Mouse (Mus musculus): ENCODE data around the gene Fbxl8. TPM values are rescaled to one million over a fixed set of nuclear protein-coding genes. Genes with fewer than 3 reads are reported as not detected.
A peak's percentile ranks its signal among the peaks of the same experiment; 100 is the strongest.

Fbxl8 gene
- polyA plus RNA-seq, 1 experiment, result 0.27 TPM

DNA sequence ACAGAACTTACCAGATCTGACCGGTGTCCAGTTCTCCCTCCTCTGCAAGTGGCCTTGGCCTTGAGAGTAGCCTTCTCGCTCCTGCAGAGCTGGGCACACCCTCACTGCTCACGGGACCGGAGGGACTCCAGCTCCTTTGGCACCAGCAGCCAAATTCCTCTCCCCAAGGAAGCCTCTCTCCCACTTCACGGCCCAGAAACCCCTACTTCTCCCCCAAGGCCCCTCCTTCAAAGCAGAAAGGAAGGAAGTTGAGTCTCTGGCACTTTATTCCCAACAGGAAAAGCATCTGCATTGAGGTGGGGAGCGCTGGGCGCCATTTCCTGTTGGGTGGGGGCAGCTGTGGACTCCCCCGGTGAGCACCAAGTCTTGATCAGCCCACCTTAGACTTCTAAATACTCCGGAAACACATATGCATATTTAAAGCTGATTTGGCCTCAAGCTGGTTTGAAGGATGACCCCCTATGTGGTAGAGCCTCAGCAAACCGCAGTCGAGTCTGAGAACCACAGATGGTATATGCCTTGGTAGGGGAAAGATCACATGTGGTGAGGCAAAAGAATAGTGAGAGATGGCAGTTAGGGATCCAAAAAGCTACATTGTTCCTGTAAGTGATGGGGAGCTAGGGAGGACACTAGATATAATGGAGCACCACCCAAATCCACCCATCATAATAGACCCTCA, 31.6 kb downstream of the Fbxl8 start, which contains the start of gene Exoc3l:
Gene Exoc3l (minus strand): TSS at position 207 of the 679 bp plus-strand sequence.
- H3K4me1 ChIP-seq (ENCODE audit: control insufficient read depth), result peaks cover 55% of the 10 kb centered on the region
- H3K4me3 ChIP-seq (replicated peaks), result peak within 1 kb of the TSS; percentile 67
- peaks cover 41% of the 10 kb centered on the region for H3K36me3 ChIP-seq (ENCODE audit: control insufficient read depth)
- no peaks in the 10 kb centered on the region for H3K9me3 ChIP-seq (ENCODE audit: control insufficient read depth, low read length)
- peaks cover 5% of the 10 kb centered on the region for H3K27me3 ChIP-seq (ENCODE audit: control insufficient read depth)
- no peak for TF ChIP-seq GATA1 (IDR thresholded peaks at IDR 0.05; ENCODE audit: low read length)
- TF ChIP-seq TAL1 (IDR thresholded peaks at IDR 0.05; ENCODE audit: low read length), result no peak

DNA sequence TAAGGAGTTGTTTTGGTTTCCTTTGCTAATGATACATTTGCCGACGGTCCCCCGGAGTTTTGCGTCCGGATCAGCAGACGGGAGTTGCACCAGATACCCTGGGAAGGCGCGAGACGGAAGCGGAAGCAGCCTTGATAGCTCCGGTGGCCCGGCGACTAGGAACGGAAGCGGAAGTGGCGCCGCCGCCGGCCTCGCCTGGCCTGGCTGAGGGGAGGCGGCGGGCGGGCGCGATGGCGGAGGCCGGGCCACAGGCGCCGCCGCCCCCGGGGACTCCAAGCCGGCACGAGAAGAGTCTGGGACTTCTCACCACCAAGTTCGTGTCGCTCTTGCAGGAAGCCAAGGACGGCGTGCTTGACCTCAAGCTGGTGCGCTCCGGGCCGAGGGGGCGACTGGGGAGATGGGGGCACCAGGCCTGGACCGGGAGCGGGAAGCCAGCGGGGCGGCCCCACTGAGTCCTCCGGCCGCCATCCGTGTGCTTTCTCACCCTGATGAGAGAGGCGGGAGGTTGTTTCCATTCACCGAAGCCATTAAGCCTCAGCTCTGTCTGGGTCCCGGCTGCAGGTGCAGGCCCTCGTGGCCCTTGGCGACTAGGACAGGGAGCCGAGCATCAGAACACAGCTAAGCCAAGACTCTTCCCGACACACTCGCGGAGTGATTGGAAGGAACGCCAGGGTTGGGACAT, 33.2 kb downstream of the Fbxl8 start, which contains the start of gene E2f4:
Gene E2f4 (plus strand): TSS at position 153 of the 682 bp plus-strand sequence.
- peaks cover 5% of the 10 kb centered on the region for H3K27me3 ChIP-seq (ENCODE audit: control insufficient read depth)
- H3K9me3 ChIP-seq (ENCODE audit: control insufficient read depth, low read length), result no peaks in the 10 kb centered on the region
- peak within 1 kb of the TSS; percentile 67 for H3K4me3 ChIP-seq (replicated peaks)
- TF ChIP-seq GATA1 (IDR thresholded peaks at IDR 0.05; ENCODE audit: low read length) (no peak), TAL1 (IDR thresholded peaks at IDR 0.05; ENCODE audit: low read length) (no peak)
- H3K4me1 ChIP-seq (ENCODE audit: control insufficient read depth), result peaks cover 68% of the 10 kb centered on the region
- H3K36me3 ChIP-seq (ENCODE audit: control insufficient read depth), result peaks cover 57% of the 10 kb centered on the region

DNA sequence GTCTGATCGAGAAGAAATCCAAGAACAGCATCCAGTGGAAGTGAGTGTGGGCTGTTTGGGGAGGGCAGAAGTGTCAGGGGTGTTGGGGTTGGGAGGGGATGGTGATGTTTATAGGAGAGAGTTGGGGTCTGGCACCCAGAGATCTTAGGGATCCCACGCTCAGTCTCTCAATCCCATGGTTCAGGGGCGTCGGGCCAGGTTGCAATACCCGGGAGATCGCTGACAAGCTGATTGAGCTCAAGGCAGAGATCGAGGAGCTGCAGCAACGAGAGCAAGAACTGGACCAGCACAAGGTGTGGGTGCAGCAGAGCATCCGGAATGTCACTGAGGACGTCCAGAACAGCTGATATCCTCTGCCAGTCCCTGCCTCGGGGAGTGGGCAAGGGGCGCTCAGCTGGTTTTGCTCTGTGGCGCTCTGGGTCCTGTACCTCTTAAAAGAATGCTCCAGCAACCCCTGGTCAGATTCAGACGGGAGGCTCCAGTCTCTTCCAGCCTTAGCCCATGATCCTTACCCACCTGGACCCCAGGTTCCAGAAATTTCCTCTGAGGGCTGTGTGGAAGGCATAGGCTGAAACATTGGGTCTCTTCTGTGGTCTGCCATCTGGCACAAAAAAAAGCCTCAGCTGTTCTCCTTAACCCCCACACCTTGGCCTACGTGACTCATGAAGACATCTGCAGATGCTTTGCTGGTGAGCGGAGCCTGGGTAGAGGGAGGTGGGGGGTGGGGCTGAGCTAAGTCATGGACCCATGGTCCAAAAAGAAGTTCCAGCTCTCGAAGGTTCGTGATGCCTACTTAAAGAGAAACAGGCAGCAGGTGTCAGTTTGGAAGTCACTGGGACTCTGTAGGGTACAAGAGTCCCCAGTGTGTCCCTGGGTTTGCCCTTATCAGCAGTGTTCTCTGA, 34.2 kb downstream of the Fbxl8 start:
- Histone ChIP-seq H3K36me3 (ENCODE audit: control insufficient read depth) (peaks cover 67% of the 10 kb centered on the region), H3K9me3 (ENCODE audit: control insufficient read depth, low read length) (no peaks in the 10 kb centered on the region), H3K4me1 (ENCODE audit: control insufficient read depth) (peaks cover 77% of the 10 kb centered on the region), H3K27me3 (ENCODE audit: control insufficient read depth) (no peaks in the 10 kb centered on the region; the same call in 1 of the 2 replicates), H3K4me3 (replicated peaks) (peak overlapping the region; percentile 67)
- TF ChIP-seq TAL1 (IDR thresholded peaks at IDR 0.05; ENCODE audit: low read length), result no peak
- TF ChIP-seq GATA1 (IDR thresholded peaks at IDR 0.05; ENCODE audit: low read length), result 0 out of 2 replicates have a peak, but pooled peaks have one; percentile 15

DNA sequence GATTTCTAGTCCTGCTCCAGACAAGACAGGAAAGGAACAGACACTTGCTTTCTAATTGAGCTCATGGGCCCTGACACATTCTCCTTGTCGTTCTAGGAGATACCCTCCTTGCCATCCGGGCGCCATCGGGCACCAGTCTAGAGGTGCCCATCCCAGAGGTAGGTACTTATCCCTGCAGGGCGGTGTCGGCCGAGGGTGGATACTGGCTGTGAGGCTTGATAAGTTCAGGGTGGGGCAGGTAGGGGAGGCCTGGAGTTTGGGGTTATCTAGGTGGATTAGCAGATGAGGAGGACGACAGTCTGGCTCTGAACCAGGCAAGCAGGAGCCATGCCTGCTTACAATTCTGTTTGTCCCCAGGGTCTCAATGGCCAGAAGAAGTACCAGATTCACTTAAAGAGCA, 35.5 kb downstream of the Fbxl8 start:
- Histone ChIP-seq H3K27me3 (ENCODE audit: control insufficient read depth) (no peaks in the 10 kb centered on the region; the same call in 1 of the 2 replicates), H3K4me1 (ENCODE audit: control insufficient read depth) (peaks cover 88% of the 10 kb centered on the region), H3K36me3 (ENCODE audit: control insufficient read depth) (peaks cover 80% of the 10 kb centered on the region), H3K4me3 (replicated peaks) (peak overlapping the region; percentile 67), H3K9me3 (ENCODE audit: control insufficient read depth, low read length) (no peaks in the 10 kb centered on the region)
- TF ChIP-seq GATA1 (IDR thresholded peaks at IDR 0.05; ENCODE audit: low read length), result peak; percentile 91
- peak; percentile 84 for TF ChIP-seq TAL1 (IDR thresholded peaks at IDR 0.05; ENCODE audit: low read length)

DNA sequence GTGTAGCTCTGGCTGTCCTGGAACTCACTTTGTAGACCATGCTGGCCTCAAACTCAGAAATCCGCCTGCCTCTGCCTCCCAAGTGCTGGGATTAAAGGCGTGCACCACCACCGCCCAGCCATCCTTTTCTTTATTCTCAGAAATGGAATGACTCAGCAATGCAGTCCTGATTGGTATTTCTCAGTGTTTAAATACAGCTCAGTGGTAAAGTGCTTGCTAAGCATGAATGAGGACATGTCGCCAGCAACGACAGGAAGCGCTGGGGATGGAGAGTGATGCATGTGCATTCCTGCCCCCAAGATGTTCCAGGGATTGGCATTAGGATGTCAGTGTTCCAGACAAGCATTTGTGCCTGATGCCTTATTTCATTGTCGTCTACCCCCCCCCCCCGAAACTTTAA, 38.9 kb downstream of the Fbxl8 start:
- H3K27me3 ChIP-seq (ENCODE audit: control insufficient read depth), result no peaks in the 10 kb centered on the region
- peaks cover 100% of the 10 kb centered on the region for H3K36me3 ChIP-seq (ENCODE audit: control insufficient read depth)
- H3K9me3 ChIP-seq (ENCODE audit: control insufficient read depth, low read length), result no peaks in the 10 kb centered on the region
- H3K4me3 ChIP-seq (replicated peaks), result peak overlapping the region; percentile 25
- TF ChIP-seq TAL1 (IDR thresholded peaks at IDR 0.05; ENCODE audit: low read length) (no peak), GATA1 (IDR thresholded peaks at IDR 0.05; ENCODE audit: low read length) (no peak)
- peaks cover 86% of the 10 kb centered on the region for H3K4me1 ChIP-seq (ENCODE audit: control insufficient read depth)

DNA sequence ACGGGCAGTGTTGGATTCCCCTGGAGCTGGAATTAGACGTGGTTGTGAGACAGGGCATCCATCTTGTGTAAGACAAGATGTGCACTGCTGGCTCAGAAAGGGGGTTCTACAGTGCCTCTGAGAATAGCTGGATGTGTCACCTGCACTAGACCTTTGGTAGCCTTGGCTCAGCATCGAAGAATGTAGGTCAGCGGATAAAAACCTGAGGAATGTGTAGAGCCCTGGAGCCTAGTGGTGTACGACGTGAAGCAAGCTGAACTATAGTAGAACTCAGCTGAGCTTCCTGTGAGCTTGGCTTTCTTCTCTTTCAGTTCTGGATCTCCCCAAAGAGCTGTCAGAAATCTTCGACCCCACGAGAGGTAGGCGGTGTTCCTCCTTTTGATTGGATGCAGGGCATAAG, 39.4 kb downstream of the Fbxl8 start:
- H3K36me3 ChIP-seq (ENCODE audit: control insufficient read depth), result peaks cover 100% of the 10 kb centered on the region
- no peaks in the 10 kb centered on the region for H3K27me3 ChIP-seq (ENCODE audit: control insufficient read depth)
- TF ChIP-seq GATA1 (IDR thresholded peaks at IDR 0.05; ENCODE audit: low read length) (no peak), TAL1 (IDR thresholded peaks at IDR 0.05; ENCODE audit: low read length) (no peak)
- peaks cover 82% of the 10 kb centered on the region for H3K4me1 ChIP-seq (ENCODE audit: control insufficient read depth)
- H3K9me3 ChIP-seq (ENCODE audit: control insufficient read depth, low read length), result no peaks in the 10 kb centered on the region
- H3K4me3 ChIP-seq (replicated peaks), result peak overlapping the region; percentile 16

DNA sequence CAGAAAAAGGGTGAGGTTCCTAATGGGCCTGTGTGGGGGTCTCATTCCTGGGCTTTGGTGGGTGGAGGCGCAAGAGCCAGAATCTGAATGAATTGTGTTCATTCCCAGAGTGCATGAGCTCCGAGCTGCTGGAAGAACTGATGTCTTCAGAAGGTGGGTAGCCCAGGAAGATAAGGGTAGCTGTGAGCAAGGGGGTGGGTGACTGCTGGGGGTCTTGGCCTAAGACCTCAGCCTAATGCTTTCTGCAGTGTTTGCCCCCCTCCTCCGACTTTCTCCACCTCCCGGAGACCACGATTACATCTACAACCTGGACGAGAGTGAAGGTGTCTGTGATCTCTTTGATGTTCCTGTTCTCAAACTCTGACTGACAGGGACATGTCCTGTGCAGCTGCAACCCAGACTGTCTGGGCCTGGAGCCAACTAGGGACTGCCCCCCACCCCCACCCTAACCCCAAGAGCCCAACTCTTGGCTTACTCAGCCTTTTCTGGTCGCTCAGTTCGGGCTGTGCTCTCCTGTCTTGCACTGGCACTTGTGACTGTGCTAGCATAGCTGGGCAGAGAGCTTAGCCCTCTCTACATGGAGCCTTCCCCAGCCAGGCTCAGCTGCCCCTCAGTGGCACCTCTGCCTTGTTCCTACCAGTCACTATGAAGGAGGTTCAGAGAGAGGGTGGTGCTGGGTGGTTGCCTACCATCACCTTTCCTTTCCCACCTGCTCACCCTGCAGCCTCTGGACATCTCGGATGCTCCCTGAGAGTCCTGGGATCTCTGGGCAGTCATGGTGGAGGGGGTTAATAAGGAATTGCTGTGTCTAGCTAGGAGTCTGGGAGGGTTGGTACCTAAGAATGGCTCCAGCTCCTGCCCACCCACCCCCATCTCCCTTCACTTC, 40.1 kb downstream of the Fbxl8 start:
- peaks cover 80% of the 10 kb centered on the region for H3K4me1 ChIP-seq (ENCODE audit: control insufficient read depth)
- no peaks in the 10 kb centered on the region for H3K27me3 ChIP-seq (ENCODE audit: control insufficient read depth)
- peak overlapping the region; percentile 27 for H3K4me3 ChIP-seq (replicated peaks)

More for the DNA sequence above, 40.1 kb downstream of the Fbxl8 start:
- TF ChIP-seq GATA1 (IDR thresholded peaks at IDR 0.05; ENCODE audit: low read length) (no peak), TAL1 (IDR thresholded peaks at IDR 0.05; ENCODE audit: low read length) (no peak)
- no peaks in the 10 kb centered on the region for H3K9me3 ChIP-seq (ENCODE audit: control insufficient read depth, low read length)
- peaks cover 100% of the 10 kb centered on the region for H3K36me3 ChIP-seq (ENCODE audit: control insufficient read depth)

Measured in erythroblast, embryonic 14.5 days (primary cell).